19 mouse cellular contexts compared by ENCODE assay signal in the genomic region with DNA sequence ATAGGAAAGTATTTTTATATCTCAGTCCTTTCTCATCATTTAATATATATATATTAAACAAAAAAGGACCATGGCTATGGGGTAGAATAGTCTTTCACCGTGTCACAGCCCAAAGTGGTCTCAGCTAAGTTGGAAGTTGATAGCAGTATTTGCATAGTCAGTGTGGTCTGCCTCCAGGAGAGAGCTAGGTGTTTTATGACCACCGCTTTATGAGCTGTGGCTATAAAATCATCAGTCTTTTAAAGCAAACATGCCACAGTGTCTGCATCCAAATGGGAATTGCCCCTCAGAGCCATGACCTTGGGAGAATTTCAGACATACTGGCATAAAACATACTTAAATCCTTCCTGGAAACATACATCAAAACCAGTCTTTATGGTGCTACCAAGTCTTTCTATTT.
"Had no signal": no experiment of that assay in that cellular context is flagged by ENCODE, and none has a peak within 500 bp of the region (broad histone marks: within the 10 kb centered on the region; RNA-seq: fewer than 3 reads in every experiment).

No protein-coding gene starts in this region.

- H3K9me3 ChIP-seq: midbrain, embryonic 12.5 days; midbrain, embryonic 15.5 days; neural tube, embryonic 13.5 days had no signal

- H3K36me3 ChIP-seq: midbrain, embryonic 12.5 days; midbrain, embryonic 15.5 days; neural tube, embryonic 13.5 days had no signal

- H3K4me3 ChIP-seq: layer of hippocampus, adult 2 months; left cerebral cortex, adult 2 months; midbrain, embryonic 12.5 days; midbrain, embryonic 15.5 days; neural tube, embryonic 13.5 days had no signal

- ATAC-seq: liver, postnatal 0 days; lung, postnatal 0 days; midbrain, embryonic 15.5 days had no signal

- H3K9ac ChIP-seq: liver, embryonic 14.5 days; liver, postnatal 0 days; lung, embryonic 14.5 days; midbrain, embryonic 12.5 days; midbrain, embryonic 15.5 days; neural tube, embryonic 13.5 days had no signal

- H3K4me1 ChIP-seq: midbrain, embryonic 15.5 days; neural tube, embryonic 13.5 days had no signal

- H3K4me2 ChIP-seq: lung, embryonic 14.5 days; midbrain, embryonic 12.5 days; midbrain, embryonic 15.5 days; neural tube, embryonic 13.5 days had no signal

- H3K27me3 ChIP-seq: midbrain, embryonic 12.5 days; midbrain, embryonic 15.5 days; neural tube, embryonic 13.5 days had no signal

- H3K27ac ChIP-seq: layer of hippocampus, adult 2 months; left cerebral cortex, adult 2 months; liver, embryonic 14.5 days; macrophage; midbrain, embryonic 12.5 days; midbrain, embryonic 15.5 days; neural tube, embryonic 13.5 days; stomach, postnatal 0 days had no signal

- DNase-seq: kidney, adult 18-20 months; kidney, adult 9 months; kidney, postnatal 14 days; layer of hippocampus, adult 9-11 months; layer of hippocampus, postnatal 36 days; liver, postnatal 0 days; lung, embryonic 14.5 days; right cerebral cortex, postnatal 14 days; right cerebral cortex, postnatal 4 days; thymus, postnatal 25 days had no signal
